11 mouse cellular contexts compared by ENCODE assay signal in genomic region chr12:71627421-71628339, GRCm38 (mm10).
DNase-seq lines count a peak whose midpoint lies in the region; ATAC-seq lines count a peak whose summit lies in the region.
"Had no signal": no experiment of that assay in that cellular context is flagged by ENCODE, and none has a peak within 500 bp of the region (broad histone marks: within the 10 kb centered on the region; RNA-seq: fewer than 3 reads in every experiment).

No protein-coding gene starts in this region.

- no peak overlapping the region for H3K4me2 ChIP-seq in kidney, embryonic 16.5 days (replicated peaks; ENCODE audit: low read depth, low read length)
- H3K4me2 ChIP-seq in heart, embryonic 15.5 days, result peak overlapping the region; percentile 25
- H3K4me2 ChIP-seq: hindbrain, embryonic 14.5 days; liver, embryonic 15.5 days had no signal

- peaks cover 48% of the 10 kb centered on the region for H3K4me1 ChIP-seq in kidney, embryonic 16.5 days (ENCODE audit: insufficient read depth, low read length)
- H3K4me1 ChIP-seq in heart, embryonic 15.5 days (replicated peaks), result peaks cover 32% of the 10 kb centered on the region
- H3K4me1 ChIP-seq: liver, embryonic 15.5 days had no signal

- intact Hi-C loops in left cerebral cortex, postnatal 10 days (cut with DNase I), result no loop called here

- no peak overlapping the region for H3K9ac ChIP-seq in kidney, embryonic 16.5 days (replicated peaks; ENCODE audit: low read length)
- H3K9ac ChIP-seq in heart, embryonic 15.5 days, result no peak overlapping the region
- H3K9ac ChIP-seq: hindbrain, embryonic 14.5 days; liver, embryonic 15.5 days had no signal

- WGBS in kidney, embryonic 16.5 days, result 61% methylated on average over 17 of the region's 17 CpGs
- WGBS in heart, embryonic 15.5 days, result 47% methylated on average over 17 of the region's 17 CpGs

- no peaks in the 10 kb centered on the region for H3K36me3 ChIP-seq in kidney, embryonic 16.5 days (ENCODE audit: insufficient read depth, low read length)
- H3K36me3 ChIP-seq in heart, embryonic 15.5 days, result no peaks in the 10 kb centered on the region
- H3K36me3 ChIP-seq: liver, embryonic 15.5 days had no signal

- no peak overlapping the region for H3K4me3 ChIP-seq in kidney, embryonic 16.5 days (ENCODE audit: low read length)
- no peak overlapping the region for H3K4me3 ChIP-seq in heart, embryonic 15.5 days
- H3K4me3 ChIP-seq: liver, embryonic 15.5 days had no signal

- no peaks in the 10 kb centered on the region for H3K9me3 ChIP-seq in kidney, embryonic 16.5 days (ENCODE audit: low read length)
- H3K9me3 ChIP-seq in heart, embryonic 15.5 days (replicated peaks), result no peaks in the 10 kb centered on the region
- H3K9me3 ChIP-seq: liver, embryonic 15.5 days had no signal

- no peak for ATAC-seq in cerebellum, adult (ENCODE audit: insufficient number of reproducible peaks, low FRiP score, low TSS enrichment)
- ATAC-seq in kidney, embryonic 16.5 days (ENCODE audit: low FRiP score, low TSS enrichment), result no peak
- no peak; the same call in 1 of the 2 replicates for ATAC-seq in heart, embryonic 15.5 days (replicated peaks; ENCODE audit: insufficient number of reproducible peaks, insufficient read depth, low FRiP score, low read depth)

- peak; percentile 8 to 19 for DNase-seq in cerebellum, adult 18-20 months
- DNase-seq in kidney, adult 8-10 months, result no peak
- DNase-seq in R1 (ENCODE audit: low read depth, low spot score), result peak; percentile 41
- DNase-seq in spleen, adult 18-20 months, result no peak
- no peak for DNase-seq in left cerebral cortex, postnatal 10 days (ENCODE audit: extremely low spot score in 1 of 2, low spot score in 2 of 2)
- DNase-seq: midbrain, embryonic 14.5 days had no signal

- H3K27ac ChIP-seq in kidney, embryonic 16.5 days (ENCODE audit: low read length), result peak overlapping the region; percentile 85
- H3K27ac ChIP-seq in heart, embryonic 15.5 days, result peak overlapping the region; percentile 31
- H3K27ac ChIP-seq: hindbrain, embryonic 14.5 days; liver, embryonic 15.5 days had no signal

- no peaks in the 10 kb centered on the region for H3K27me3 ChIP-seq in kidney, embryonic 16.5 days (ENCODE audit: insufficient read depth, low read length)
- H3K27me3 ChIP-seq in heart, embryonic 15.5 days, result no peaks in the 10 kb centered on the region
- H3K27me3 ChIP-seq: liver, embryonic 15.5 days had no signal

Comparison
In these comparisons a context has a peak if more than half of its experiments do, and no peak if none do; other contexts are left out.
1. DNase-seq: peak in cerebellum, adult 18-20 months (2 of 2) and R1 (single experiment); none in kidney, adult 8-10 months (0 of 2), spleen, adult 18-20 months (0 of 2) and left cerebral cortex, postnatal 10 days (0 of 2).